Mouse (Mus musculus): ENCODE results near the gene Asb16. TPM values are rescaled to one million over a fixed set of nuclear protein-coding genes. Genes with fewer than 3 reads are reported as not detected.

Gene Asb16
- total and polyA plus RNA-seq, 2 experiments from 2014 or later, result 0.41 to 2.6 TPM

DNA sequence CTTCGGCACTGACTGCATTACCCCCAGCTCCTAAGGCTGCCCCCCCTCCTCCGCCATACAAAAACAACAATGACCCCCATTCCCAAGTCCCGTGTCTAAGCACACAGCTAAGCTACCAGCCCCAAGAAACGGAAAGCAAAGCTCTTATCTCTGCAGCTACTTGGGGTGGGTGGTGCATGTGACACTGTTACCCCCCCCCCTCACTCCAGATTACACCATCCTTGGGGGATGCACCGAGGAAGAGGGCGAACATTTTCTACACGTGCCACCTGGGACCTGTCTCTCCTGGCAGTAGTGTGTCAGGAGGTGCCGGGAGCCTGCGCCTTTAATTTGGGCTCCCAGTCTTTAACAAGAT lies 40.4 kb upstream of the Asb16 start:
- DNase-seq (ENCODE audit: low spot score) (no peak), ATAC-seq (no peak)
- Histone ChIP-seq H3K36me3 (ENCODE audit: insufficient read depth, low read length) (no peaks in the 10 kb centered on the region), H3K9ac (replicated peaks; ENCODE audit: low read length) (peak overlapping the region; percentile 95), H3K4me3 (ENCODE audit: low read length) (peak overlapping the region; percentile 79), H3K27ac (peak overlapping the region; percentile 54; the same call in 1 of the 2 replicates), H3K27me3 (ENCODE audit: insufficient read depth, low read length) (no peaks in the 10 kb centered on the region), H3K4me2 (ENCODE audit: low read depth, low read length) (peak overlapping the region; percentile 78), H3K4me1 (ENCODE audit: insufficient read depth, low read length) (peaks cover 42% of the 10 kb centered on the region), H3K9me3 (ENCODE audit: low read length) (no peaks in the 10 kb centered on the region)
- TF ChIP-seq CTCF (IDR thresholded peaks at IDR 0.05; ENCODE audit: low read depth), result no peak
- 8% methylated on average over 9 of the region's 9 CpGs for WGBS

DNA sequence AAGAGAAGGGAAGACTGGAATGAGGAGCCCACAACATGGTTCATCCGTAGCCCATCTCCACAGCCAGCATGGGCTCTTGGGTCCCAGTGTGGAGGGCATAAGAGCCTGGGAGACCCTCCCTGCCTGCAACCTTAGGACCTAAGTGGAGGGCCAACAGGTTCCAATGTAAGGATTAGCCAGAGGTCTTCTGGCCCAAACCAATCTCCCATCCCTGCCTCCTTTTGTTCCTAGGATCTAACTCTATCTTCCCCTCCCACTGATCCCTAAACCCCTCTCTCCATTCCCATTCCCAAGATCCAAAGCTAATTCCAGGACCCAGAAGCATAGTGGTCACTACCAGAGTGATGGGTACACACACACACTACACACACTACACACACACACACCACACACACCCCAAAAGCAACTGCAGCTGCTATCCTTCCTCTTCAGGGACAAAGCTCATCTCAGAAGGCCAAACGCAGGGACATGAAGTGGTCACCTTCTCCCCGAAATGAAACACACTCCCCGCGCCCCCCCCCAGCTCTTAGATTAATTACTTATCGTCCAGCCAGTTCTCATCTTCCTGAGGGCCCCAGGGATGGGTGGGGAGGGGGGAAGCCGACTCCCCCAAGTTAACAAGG lies 39.8 kb upstream of the Asb16 start:
- H3K4me3 ChIP-seq (ENCODE audit: low read length), result peak overlapping the region; percentile 79
- no peak for ATAC-seq
- peak overlapping the region; percentile 78 for H3K4me2 ChIP-seq (ENCODE audit: low read depth, low read length)
- no peaks in the 10 kb centered on the region for H3K9me3 ChIP-seq (ENCODE audit: low read length)
- peak overlapping the region; percentile 95 for H3K9ac ChIP-seq (replicated peaks; ENCODE audit: low read length)
- peaks cover 42% of the 10 kb centered on the region for H3K4me1 ChIP-seq (ENCODE audit: insufficient read depth, low read length)
- peak overlapping the region; percentile 89 for H3K27ac ChIP-seq
- 7% methylated on average over 7 of the region's 7 CpGs for WGBS
- no peak for TF ChIP-seq CTCF (IDR thresholded peaks at IDR 0.05; ENCODE audit: low read depth)
- no peaks in the 10 kb centered on the region for H3K36me3 ChIP-seq (ENCODE audit: insufficient read depth, low read length)
- no peak for DNase-seq (ENCODE audit: low spot score)
- H3K27me3 ChIP-seq (ENCODE audit: insufficient read depth, low read length), result no peaks in the 10 kb centered on the region

DNA sequence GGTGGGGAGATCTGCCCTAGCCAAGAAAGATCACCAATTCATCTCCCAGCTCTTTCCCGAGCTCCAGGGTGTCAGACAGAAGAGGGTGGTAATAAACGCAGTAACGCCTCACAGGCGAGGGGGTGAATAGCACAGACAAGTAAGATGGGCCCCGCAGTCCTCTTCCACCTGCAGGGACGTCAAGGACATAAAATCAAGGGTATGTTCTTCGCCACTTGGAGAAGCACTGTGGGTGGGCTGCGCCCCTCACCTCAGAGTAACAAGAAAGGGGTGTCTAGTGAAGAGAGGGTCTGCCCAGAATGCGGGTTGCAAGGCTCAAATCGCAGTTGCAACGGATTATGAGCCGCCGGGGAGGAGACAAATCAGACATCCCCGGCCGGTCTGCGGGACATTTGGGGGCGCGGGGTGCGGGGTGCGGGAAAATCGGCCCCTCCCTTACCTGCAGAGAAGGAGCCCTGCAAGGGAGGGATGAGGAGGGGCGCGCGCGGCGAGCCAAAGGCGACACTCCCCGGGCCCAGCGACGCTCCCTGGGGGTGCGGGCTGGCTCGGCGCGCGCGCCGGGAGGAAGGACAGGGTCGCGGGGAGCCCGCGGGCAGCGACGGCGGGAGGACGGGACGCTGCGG lies 39.1 kb upstream of the Asb16 start:
- Histone ChIP-seq H3K4me1 (ENCODE audit: insufficient read depth, low read length) (peaks cover 40% of the 10 kb centered on the region), H3K9ac (replicated peaks; ENCODE audit: low read length) (peak overlapping the region; percentile 95), H3K9me3 (ENCODE audit: low read length) (no peaks in the 10 kb centered on the region), H3K4me2 (ENCODE audit: low read depth, low read length) (peak overlapping the region; percentile 78), H3K27me3 (ENCODE audit: insufficient read depth, low read length) (no peaks in the 10 kb centered on the region), H3K36me3 (ENCODE audit: insufficient read depth, low read length) (no peaks in the 10 kb centered on the region), H3K4me3 (ENCODE audit: low read length) (peak overlapping the region; percentile 79), H3K27ac (peak overlapping the region; percentile 89)
- TF ChIP-seq CTCF (IDR thresholded peaks at IDR 0.05; ENCODE audit: low read depth), result no peak; the same call in 1 of the 2 replicates
- DNase-seq (ENCODE audit: low spot score) (peak; percentile 57), ATAC-seq (peak; percentile 46)
- WGBS, result 2% methylated on average over 39 of the region's 47 CpGs

DNA sequence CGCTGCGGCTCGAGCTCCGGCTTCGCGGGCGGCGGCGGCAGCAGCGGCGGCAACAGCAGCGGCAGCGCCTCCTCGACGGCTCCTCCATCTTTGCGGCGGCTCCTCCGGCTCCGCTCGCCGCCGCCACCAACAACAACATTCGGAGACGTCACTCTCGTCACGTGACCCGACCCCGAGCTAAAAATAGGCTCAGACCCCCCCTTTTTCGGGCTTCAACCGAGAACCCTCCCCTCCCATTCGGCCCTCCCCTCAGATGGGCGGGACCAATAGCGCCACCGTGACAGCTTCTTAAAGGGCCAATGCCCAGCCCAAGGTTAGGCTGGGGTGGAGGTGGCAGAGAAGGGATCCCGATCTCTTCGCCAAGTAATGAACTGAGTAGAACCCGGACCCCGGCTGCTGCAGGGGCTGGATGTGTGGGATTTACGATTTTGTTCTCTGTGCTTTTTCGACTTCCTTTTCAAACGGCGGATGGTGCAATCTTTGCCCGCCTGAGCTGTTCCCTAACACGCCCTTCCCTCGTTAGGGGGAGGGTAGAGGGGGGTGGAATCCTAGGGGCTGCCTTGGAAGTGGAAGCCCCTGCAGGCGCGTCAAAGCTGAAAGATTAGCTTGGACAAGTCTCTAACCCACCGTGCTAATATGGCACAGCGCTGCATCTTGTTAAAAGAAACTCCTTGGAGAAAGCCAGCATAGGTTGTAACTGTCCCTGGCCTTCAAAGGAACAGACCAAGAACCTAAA lies 38.4 kb upstream of the Asb16 start, which contains the start of gene Hdac5:
Gene Hdac5, minus strand, starts transcription at position 161 of the 736 bp plus-strand sequence.
- H3K27me3 ChIP-seq (ENCODE audit: insufficient read depth, low read length), result no peaks in the 10 kb centered on the region
- peaks cover 33% of the 10 kb centered on the region for H3K4me1 ChIP-seq (ENCODE audit: insufficient read depth, low read length)
- under 1% methylated on average over 45 of the region's 49 CpGs for WGBS
- TF ChIP-seq CTCF (IDR thresholded peaks at IDR 0.05; ENCODE audit: low read depth), result peak; percentile 10; the same call in 1 of the 2 replicates
- no peaks in the 10 kb centered on the region for H3K9me3 ChIP-seq (ENCODE audit: low read length)
- ATAC-seq (peak; percentile 95), DNase-seq (ENCODE audit: low spot score) (peak; percentile 100)
- peak within 1 kb of the TSS; percentile 78 for H3K4me2 ChIP-seq (ENCODE audit: low read depth, low read length)
- H3K4me3 ChIP-seq (ENCODE audit: low read length), result peak within 1 kb of the TSS; percentile 79
- peak within 1 kb of the TSS; percentile 89 for H3K27ac ChIP-seq
- peak within 1 kb of the TSS; percentile 95 for H3K9ac ChIP-seq (replicated peaks; ENCODE audit: low read length)
- no peaks in the 10 kb centered on the region for H3K36me3 ChIP-seq (ENCODE audit: insufficient read depth, low read length)

DNA sequence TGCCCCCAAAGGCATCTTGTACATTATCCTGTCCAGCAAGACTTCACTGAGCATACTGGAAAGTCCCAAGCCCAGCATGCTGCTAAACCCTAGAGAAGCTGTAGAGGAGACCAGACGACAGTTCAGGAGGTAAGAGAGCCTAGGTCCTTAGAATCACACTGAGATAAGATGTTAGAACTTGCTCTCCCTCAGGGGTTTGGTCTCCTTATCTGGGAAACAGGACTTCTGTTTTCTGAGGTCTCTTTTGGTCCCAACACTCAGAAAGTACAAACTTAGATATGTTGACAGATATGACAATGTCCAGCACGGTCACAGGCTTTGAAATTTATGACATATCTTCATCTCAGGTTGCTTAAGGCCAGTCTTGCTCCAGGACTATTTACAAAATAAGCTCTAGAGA lies 32.5 kb upstream of the Asb16 start:
- no peak overlapping the region for H3K27ac ChIP-seq
- 72% methylated on average over 2 of the region's 2 CpGs for WGBS
- ATAC-seq (no peak), DNase-seq (ENCODE audit: low spot score) (no peak)
- no peaks in the 10 kb centered on the region for H3K36me3 ChIP-seq (ENCODE audit: insufficient read depth, low read length)
- H3K4me3 ChIP-seq (ENCODE audit: low read length), result no peak overlapping the region
- no peak for TF ChIP-seq CTCF (IDR thresholded peaks at IDR 0.05; ENCODE audit: low read depth)
- no peaks in the 10 kb centered on the region for H3K9me3 ChIP-seq (ENCODE audit: low read length)
- no peaks in the 10 kb centered on the region for H3K4me1 ChIP-seq (ENCODE audit: insufficient read depth, low read length)
- H3K4me2 ChIP-seq (ENCODE audit: low read depth, low read length), result no peak overlapping the region
- H3K9ac ChIP-seq (replicated peaks; ENCODE audit: low read length), result no peak overlapping the region
- H3K27me3 ChIP-seq (ENCODE audit: insufficient read depth, low read length), result no peaks in the 10 kb centered on the region

DNA sequence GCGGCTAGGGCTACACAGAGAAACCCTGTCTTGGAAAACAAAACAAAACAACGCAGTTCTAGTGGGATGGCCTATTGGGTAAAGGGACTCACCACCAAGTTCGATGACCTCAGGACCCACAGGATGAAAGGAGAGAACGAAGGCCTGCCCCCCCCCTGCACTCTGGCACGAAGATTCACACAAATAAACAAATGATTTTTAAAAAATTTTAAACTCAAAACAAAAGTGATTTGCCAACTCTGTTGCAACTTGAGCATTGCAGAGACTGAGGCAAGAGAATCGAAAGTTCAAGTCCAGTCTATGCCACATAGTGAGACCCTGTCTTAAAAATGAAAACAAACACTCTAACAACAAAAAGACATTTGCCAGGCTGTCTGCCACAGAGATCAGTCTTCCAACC lies 27.9 kb upstream of the Asb16 start:
- ATAC-seq, result no peak

More for the DNA sequence above, 27.9 kb upstream of the Asb16 start:
- no peaks in the 10 kb centered on the region for H3K27me3 ChIP-seq (ENCODE audit: insufficient read depth, low read length)
- H3K9ac ChIP-seq (replicated peaks; ENCODE audit: low read length), result no peak overlapping the region
- H3K36me3 ChIP-seq (ENCODE audit: insufficient read depth, low read length), result no peaks in the 10 kb centered on the region
- H3K4me3 ChIP-seq (ENCODE audit: low read length), result no peak overlapping the region
- WGBS, result 94% methylated on average over 6 of the region's 6 CpGs
- H3K4me2 ChIP-seq (ENCODE audit: low read depth, low read length), result no peak overlapping the region
- H3K27ac ChIP-seq, result no peak overlapping the region
- no peak for DNase-seq (ENCODE audit: low spot score)
- H3K9me3 ChIP-seq (ENCODE audit: low read length), result no peaks in the 10 kb centered on the region
- TF ChIP-seq CTCF (IDR thresholded peaks at IDR 0.05; ENCODE audit: low read depth), result no peak
- H3K4me1 ChIP-seq (ENCODE audit: insufficient read depth, low read length), result no peaks in the 10 kb centered on the region
